Mouse (Mus musculus) spleen, postnatal 14 days (tissue): ENCODE measurements around the gene Uqcr10.

ENCODE experiments used
- DNase-seq, 2 experiments: peaks; one replicate each; pipeline ENCODE4 v3.0.0; 2021 to 2022; ENCODE audit warnings: low spot score in 2 of 2

Uqcr10 gene

GRCm38 (mm10) chr11:4704072-4704964, at the start of gene Uqcr10, which contains the start of gene Zmat5:
Gene Uqcr10 (minus strand): TSS chr11:4704342.
Gene Zmat5 (plus strand): TSS chr11:4704678.
- peak; percentile 84 to 88 for DNase-seq

GRCm38 (mm10) chr11:4752836-4753235, 48.7 kb upstream of the Uqcr10 start:
- no peak for DNase-seq

- peak in 1 of 2 experiments; percentile 43 for DNase-seq
Observed at GRCm38 (mm10) chr11:4750263-4750662, 46.1 kb upstream of the Uqcr10 start.

- no peak for DNase-seq
Observed at GRCm38 (mm10) chr11:4747285-4747684, 43.1 kb upstream of the Uqcr10 start.

GRCm38 (mm10) chr11:4746733-4747132, 42.6 kb upstream of the Uqcr10 start, which contains the start of gene Cabp7:
Gene Cabp7 (minus strand): TSS chr11:4746778.
- DNase-seq, result no peak

GRCm38 (mm10) chr11:4745969-4746368, 41.8 kb upstream of the Uqcr10 start:
- no peak for DNase-seq

- DNase-seq, result no peak
Observed at GRCm38 (mm10) chr11:4744691-4745090, 40.5 kb upstream of the Uqcr10 start.

GRCm38 (mm10) chr11:4740785-4741184, 36.6 kb upstream of the Uqcr10 start:
- no peak for DNase-seq

- DNase-seq, result no peak
Observed at GRCm38 (mm10) chr11:4738719-4739118, 34.6 kb upstream of the Uqcr10 start.

- DNase-seq, result no peak
Observed at GRCm38 (mm10) chr11:4737682-4738081, 33.5 kb upstream of the Uqcr10 start.

GRCm38 (mm10) chr11:4736355-4736754, 32.2 kb upstream of the Uqcr10 start:
- DNase-seq, result no peak

- DNase-seq, result no peak
Observed at GRCm38 (mm10) chr11:4734179-4734578, 30.0 kb upstream of the Uqcr10 start.

- no peak for DNase-seq
Observed at GRCm38 (mm10) chr11:4731781-4732180, 27.6 kb upstream of the Uqcr10 start.

GRCm38 (mm10) chr11:4730913-4731312, 26.8 kb upstream of the Uqcr10 start:
- no peak for DNase-seq

- DNase-seq, result no peak
Observed at GRCm38 (mm10) chr11:4730096-4730495, 26.0 kb upstream of the Uqcr10 start.

GRCm38 (mm10) chr11:4729603-4730002, 25.5 kb upstream of the Uqcr10 start:
- DNase-seq, result peak in 1 of 2 experiments; percentile 10

GRCm38 (mm10) chr11:4721728-4722127, 17.6 kb upstream of the Uqcr10 start:
- no peak for DNase-seq

- DNase-seq, result no peak
Observed at GRCm38 (mm10) chr11:4720900-4721580, 16.9 kb upstream of the Uqcr10 start.

GRCm38 (mm10) chr11:4720393-4720792, 16.3 kb upstream of the Uqcr10 start:
- DNase-seq, result no peak

- no peak for DNase-seq
Observed at GRCm38 (mm10) chr11:4719961-4720360, 15.8 kb upstream of the Uqcr10 start.

GRCm38 (mm10) chr11:4718548-4718947, 14.4 kb upstream of the Uqcr10 start:
- DNase-seq, result no peak

- no peak for DNase-seq
Observed at GRCm38 (mm10) chr11:4716530-4717236, 12.5 kb upstream of the Uqcr10 start.
